Mouse (Mus musculus): ENCODE results near the gene Lin37. TPM values are rescaled to one million over a fixed set of nuclear protein-coding genes. Genes with fewer than 3 reads are reported as not detected.
A peak's percentile ranks its signal among the peaks of the same experiment; 100 is the strongest.

Lin37 gene
- polyA plus RNA-seq, 1 experiment from 2014 or later, result 46.2 TPM

DNA sequence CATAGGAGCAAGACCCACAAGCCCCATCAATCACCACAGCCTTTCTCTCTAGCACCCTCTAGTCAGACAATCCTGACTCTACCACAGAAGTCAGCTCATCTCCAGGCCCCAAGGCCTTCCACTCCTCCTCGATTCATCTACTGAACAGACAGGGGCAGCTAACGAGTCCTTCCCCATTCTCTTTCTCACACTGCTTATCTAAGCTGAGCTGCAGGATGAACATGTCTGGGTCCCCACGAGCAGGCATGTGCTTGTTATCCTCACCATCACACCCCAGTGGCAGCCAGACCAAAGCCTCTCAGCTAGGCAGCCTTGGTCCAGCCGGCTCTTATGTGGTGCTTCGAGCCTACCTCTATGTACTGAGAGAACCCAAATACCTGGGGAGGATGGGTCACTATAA, 12.8 kb upstream of the Lin37 start:
- H3K36me3 ChIP-seq (ENCODE audit: control insufficient read depth, insufficient read depth, low read length), result peaks cover 48% of the 10 kb centered on the region
- no peak overlapping the region for H3K9ac ChIP-seq (ENCODE audit: low read length)
- H3K27ac ChIP-seq (ENCODE audit: low read depth, low read length), result no peak overlapping the region
- DNase-seq (ENCODE audit: low spot score) (no peak), ATAC-seq (ENCODE audit: insufficient read depth, low FRiP score, low TSS enrichment) (no peak)
- H3K9me3 ChIP-seq (ENCODE audit: control insufficient read depth, low read length), result no peaks in the 10 kb centered on the region
- no peak overlapping the region for H3K4me2 ChIP-seq (ENCODE audit: low read depth)
- WGBS, result 89% methylated on average over 5 of the region's 5 CpGs
- no peaks in the 10 kb centered on the region for H3K4me1 ChIP-seq (ENCODE audit: control insufficient read depth, insufficient read depth, low read length)
- H3K4me3 ChIP-seq (ENCODE audit: low read depth, low read length), result no peak overlapping the region
- H3K27me3 ChIP-seq (ENCODE audit: control insufficient read depth, insufficient read depth, low read length), result no peaks in the 10 kb centered on the region

DNA sequence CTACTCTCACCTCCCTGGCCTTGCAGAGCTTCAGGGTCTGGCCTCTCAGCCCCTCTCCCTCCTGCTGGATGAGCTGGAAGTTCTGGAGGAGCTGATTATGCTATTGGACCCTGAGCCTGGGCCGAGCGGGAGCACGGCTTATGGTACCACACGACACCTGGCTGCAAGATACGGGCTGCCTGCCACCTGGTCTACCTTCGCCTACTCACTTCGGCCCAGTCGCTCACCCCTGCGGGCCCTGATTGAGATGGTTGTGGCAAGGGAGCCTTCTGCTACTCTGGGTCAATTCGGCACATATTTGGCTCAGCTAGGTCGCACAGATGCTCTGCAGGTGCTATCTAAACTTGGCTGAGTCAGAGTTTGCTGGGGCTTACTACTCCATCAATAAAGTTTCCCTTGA, 7.9 kb upstream of the Lin37 start:
- Histone ChIP-seq H3K36me3 (ENCODE audit: control insufficient read depth, insufficient read depth, low read length) (peaks cover 19% of the 10 kb centered on the region), H3K9me3 (ENCODE audit: control insufficient read depth, low read length) (no peaks in the 10 kb centered on the region), H3K27me3 (ENCODE audit: control insufficient read depth, insufficient read depth, low read length) (no peaks in the 10 kb centered on the region), H3K9ac (ENCODE audit: low read length) (no peak overlapping the region), H3K4me2 (ENCODE audit: low read depth) (no peak overlapping the region), H3K27ac (ENCODE audit: low read depth, low read length) (no peak overlapping the region), H3K4me3 (ENCODE audit: low read depth, low read length) (no peak overlapping the region), H3K4me1 (ENCODE audit: control insufficient read depth, insufficient read depth, low read length) (0 out of 2 replicates have a peak, but pooled peaks cover 4% of the 10 kb centered on the region)
- no peak for DNase-seq (ENCODE audit: low spot score)
- no peak for ATAC-seq (ENCODE audit: insufficient read depth, low FRiP score, low TSS enrichment)
- WGBS, result 92% methylated on average over 11 of the region's 11 CpGs

DNA sequence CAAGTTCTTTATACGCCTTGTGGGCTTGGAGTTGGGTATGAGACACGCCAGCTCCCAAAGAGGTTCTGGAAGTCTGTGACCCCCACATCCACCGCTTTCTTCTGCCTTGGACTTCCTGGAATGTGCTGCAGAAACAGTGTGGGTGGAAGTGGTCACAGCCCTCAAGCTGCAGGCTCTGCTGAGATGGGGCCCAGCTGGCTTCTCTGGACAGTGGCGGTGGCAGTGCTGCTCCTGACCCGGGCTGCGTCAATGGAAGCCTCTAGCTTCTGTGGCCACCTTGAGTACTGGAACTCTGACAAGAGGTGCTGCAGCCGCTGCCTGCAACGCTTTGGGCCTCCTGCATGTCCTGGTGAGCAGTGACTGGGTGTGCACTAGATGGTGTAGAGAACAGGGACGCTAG, 6.4 kb upstream of the Lin37 start:
- no peak overlapping the region for H3K9ac ChIP-seq (ENCODE audit: low read length)

DNA sequence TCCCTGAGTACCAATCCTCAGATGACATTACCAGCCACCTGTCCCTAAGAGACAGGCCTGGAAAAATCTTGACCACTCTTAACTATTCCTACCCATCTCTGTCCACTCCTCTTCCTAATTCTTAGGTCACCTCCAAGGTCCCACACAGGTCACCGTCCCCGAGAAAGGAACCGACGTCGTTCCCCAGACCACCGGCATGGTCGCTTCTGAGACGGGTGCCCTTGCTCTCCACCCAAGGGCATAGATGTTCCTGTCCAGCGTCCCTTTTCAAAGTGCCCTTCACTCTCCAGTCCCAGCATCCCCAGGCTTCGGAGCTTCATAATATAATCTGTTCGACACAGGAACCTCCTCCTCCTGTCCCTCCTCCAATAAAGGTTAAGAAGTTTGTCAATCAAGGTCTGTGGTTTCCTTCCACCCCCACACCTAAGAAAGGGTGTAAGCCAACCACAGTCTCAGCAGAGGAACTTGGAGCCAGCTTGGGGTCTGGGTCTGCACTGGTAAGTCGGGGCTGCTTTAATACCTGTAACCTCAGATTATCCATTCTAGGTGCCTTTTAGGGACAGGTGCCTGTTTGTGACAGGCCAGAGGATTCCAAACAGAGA, 5.4 kb upstream of the Lin37 start, which contains the start of gene Igflr1:
Igflr1 (plus strand) TSS at position 458 of the 602 bp plus-strand sequence.
- H3K9me3 ChIP-seq (ENCODE audit: control insufficient read depth, low read length), result no peaks in the 10 kb centered on the region
- peaks cover 6% of the 10 kb centered on the region; the same call in 1 of the 2 replicates for H3K4me1 ChIP-seq (ENCODE audit: control insufficient read depth, insufficient read depth, low read length)
- no peak within 1 kb of the TSS for H3K9ac ChIP-seq (ENCODE audit: low read length)
- DNase-seq (ENCODE audit: low spot score), result no peak
- H3K4me2 ChIP-seq (ENCODE audit: low read depth), result no peak within 1 kb of the TSS
- H3K4me3 ChIP-seq (ENCODE audit: low read depth, low read length), result 0 out of 2 replicates have a peak within 1 kb of the TSS, but pooled peaks have one; percentile 80
- peaks cover 11% of the 10 kb centered on the region for H3K36me3 ChIP-seq (ENCODE audit: control insufficient read depth, insufficient read depth, low read length)
- no peak within 1 kb of the TSS for H3K27ac ChIP-seq (ENCODE audit: low read depth, low read length)
- no peak for ATAC-seq (ENCODE audit: insufficient read depth, low FRiP score, low TSS enrichment)
- no peaks in the 10 kb centered on the region for H3K27me3 ChIP-seq (ENCODE audit: control insufficient read depth, insufficient read depth, low read length)
- WGBS, result 96% methylated on average over 12 of the region's 12 CpGs

More for the DNA sequence above, 6.4 kb upstream of the Lin37 start:
- Histone ChIP-seq H3K4me1 (ENCODE audit: control insufficient read depth, insufficient read depth, low read length) (peaks cover 6% of the 10 kb centered on the region; the same call in 1 of the 2 replicates), H3K27ac (ENCODE audit: low read depth, low read length) (no peak overlapping the region), H3K9me3 (ENCODE audit: control insufficient read depth, low read length) (no peaks in the 10 kb centered on the region), H3K4me2 (ENCODE audit: low read depth) (no peak overlapping the region), H3K36me3 (ENCODE audit: control insufficient read depth, insufficient read depth, low read length) (peaks cover 16% of the 10 kb centered on the region), H3K4me3 (ENCODE audit: low read depth, low read length) (no peak overlapping the region), H3K27me3 (ENCODE audit: control insufficient read depth, insufficient read depth, low read length) (no peaks in the 10 kb centered on the region)
- no peak for DNase-seq (ENCODE audit: low spot score)
- WGBS, result 91% methylated on average over 9 of the region's 9 CpGs
- ATAC-seq (ENCODE audit: insufficient read depth, low FRiP score, low TSS enrichment), result no peak

DNA sequence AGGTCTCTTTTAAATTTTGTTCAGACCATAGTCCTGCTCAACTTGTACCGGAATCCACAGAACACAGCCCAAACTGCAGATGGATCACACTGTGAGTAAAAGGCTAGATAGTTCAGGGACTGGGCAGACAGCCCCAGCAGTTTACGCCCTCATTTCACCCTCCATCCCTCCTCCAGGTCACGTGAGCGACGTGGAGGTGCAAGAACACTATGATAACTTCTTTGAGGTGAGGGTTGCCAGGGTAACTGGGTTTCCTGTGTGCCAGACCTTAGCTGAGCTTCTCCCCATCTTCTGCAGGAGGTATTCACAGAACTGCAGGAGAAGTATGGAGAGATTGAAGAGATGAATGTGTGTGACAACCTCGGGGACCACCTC, 4.3 kb upstream of the Lin37 start:
- Histone ChIP-seq H3K27me3 (ENCODE audit: control insufficient read depth, insufficient read depth, low read length) (no peaks in the 10 kb centered on the region), H3K4me2 (ENCODE audit: low read depth) (peak overlapping the region; percentile 61), H3K36me3 (ENCODE audit: control insufficient read depth, insufficient read depth, low read length) (peaks cover 3% of the 10 kb centered on the region), H3K27ac (ENCODE audit: low read depth, low read length) (no peak overlapping the region), H3K9ac (ENCODE audit: low read length) (peak overlapping the region; percentile 79), H3K4me3 (ENCODE audit: low read depth, low read length) (peak overlapping the region; percentile 80), H3K9me3 (ENCODE audit: control insufficient read depth, low read length) (no peaks in the 10 kb centered on the region), H3K4me1 (ENCODE audit: control insufficient read depth, insufficient read depth, low read length) (peaks cover 6% of the 10 kb centered on the region; the same call in 1 of the 2 replicates)
- no peak for ATAC-seq (ENCODE audit: insufficient read depth, low FRiP score, low TSS enrichment)
- no peak for DNase-seq (ENCODE audit: low spot score)
- whole genome bisulfite sequencing, result 26% methylated on average over 6 of the region's 6 CpGs

DNA sequence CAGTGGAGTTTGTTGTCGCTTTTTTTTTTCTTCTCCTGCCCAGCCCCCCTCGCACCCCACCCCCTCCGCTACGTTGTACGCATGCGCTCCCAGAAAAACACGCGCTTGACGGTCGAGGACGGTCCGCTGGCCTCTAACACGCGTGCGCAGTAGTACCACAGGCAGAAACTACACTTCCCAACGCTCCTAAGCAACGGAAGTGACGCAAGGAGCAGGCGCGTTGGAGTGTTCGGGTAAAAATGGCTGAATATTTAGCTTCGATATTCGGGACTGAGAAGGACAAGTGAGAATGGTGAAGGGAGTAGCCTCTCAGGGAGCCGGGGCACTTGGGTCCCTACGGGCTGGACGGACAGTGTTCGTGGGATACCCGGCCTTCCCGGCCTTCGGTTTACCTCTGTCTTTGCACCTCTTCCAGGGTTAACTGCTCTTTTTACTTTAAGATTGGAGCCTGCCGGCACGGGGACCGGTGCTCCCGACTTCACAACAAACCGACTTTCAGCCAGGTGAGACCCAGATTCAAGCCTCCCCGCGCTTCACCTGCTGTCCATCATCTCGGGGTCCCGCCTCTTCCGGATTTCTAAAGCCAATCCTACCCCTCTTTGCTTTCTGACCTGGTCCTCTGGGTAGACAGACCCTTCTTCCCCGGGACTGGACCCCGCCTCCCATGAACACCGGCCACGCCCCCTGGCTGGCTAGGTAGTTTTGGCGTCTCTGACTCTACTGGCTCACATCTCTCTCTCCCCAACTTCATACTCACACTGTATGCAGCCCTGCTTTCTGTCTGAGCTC, 3.7 kb upstream of the Lin37 start, which contains the start of the genes U2af1l4, Gm49396 and Psenen:
U2af1l4 (plus strand) TSS at position 185 of the 789 bp plus-strand sequence.
Gm49396 (plus strand) TSS at position 228 of the 789 bp plus-strand sequence.
Psenen (minus strand) TSS at position 511 of the 789 bp plus-strand sequence.
- Histone ChIP-seq H3K4me1 (ENCODE audit: control insufficient read depth, insufficient read depth, low read length) (peaks cover 11% of the 10 kb centered on the region), H3K27ac (ENCODE audit: low read depth, low read length) (peak within 1 kb of the TSS; percentile 90), H3K4me2 (ENCODE audit: low read depth) (peak within 1 kb of the TSS; percentile 83), H3K36me3 (ENCODE audit: control insufficient read depth, insufficient read depth, low read length) (peaks cover 3% of the 10 kb centered on the region), H3K27me3 (ENCODE audit: control insufficient read depth, insufficient read depth, low read length) (no peaks in the 10 kb centered on the region), H3K4me3 (ENCODE audit: low read depth, low read length) (peak within 1 kb of the TSS; percentile 80), H3K9ac (ENCODE audit: low read length) (peak within 1 kb of the TSS; percentile 79), H3K9me3 (ENCODE audit: control insufficient read depth, low read length) (no peaks in the 10 kb centered on the region)
- WGBS, result under 1% methylated on average over 45 of the region's 45 CpGs
- ATAC-seq (ENCODE audit: insufficient read depth, low FRiP score, low TSS enrichment) (peak; percentile 79), DNase-seq (ENCODE audit: low spot score) (peak; percentile 97)

DNA sequence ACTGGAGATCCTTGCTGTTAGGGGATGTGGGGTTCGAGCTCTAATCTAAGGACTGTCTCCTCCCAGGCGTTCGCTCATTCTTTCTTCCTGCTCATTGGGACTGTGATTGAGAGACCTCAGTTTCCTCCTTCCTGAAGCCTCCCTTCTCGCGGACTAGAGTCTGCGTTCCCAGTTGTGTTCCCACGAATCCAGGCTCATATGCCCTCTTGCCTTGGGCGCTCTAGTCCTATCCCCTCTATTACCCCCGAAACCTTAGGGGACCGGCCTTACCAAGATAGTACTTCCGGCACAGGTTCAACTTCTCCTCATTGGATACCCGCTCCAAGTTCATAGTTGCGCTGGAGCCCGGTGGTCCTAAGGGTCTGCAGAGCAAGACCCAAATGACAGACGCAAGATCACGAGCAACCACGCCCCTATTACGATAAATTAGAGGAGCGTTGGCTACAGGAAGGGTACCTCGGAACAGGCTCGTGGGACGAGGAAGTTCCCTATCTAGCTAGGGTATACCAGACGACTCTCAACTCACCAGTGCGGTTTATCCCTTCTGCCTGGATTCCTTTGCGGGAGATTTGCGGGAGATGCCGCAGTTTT, 3.0 kb upstream of the Lin37 start:
- WGBS, result 3% methylated on average over 27 of the region's 27 CpGs
- Histone ChIP-seq H3K4me2 (ENCODE audit: low read depth) (peak overlapping the region; percentile 83), H3K27ac (ENCODE audit: low read depth, low read length) (0 out of 2 replicates have a peak overlapping the region, but pooled peaks have one; percentile 11), H3K36me3 (ENCODE audit: control insufficient read depth, insufficient read depth, low read length) (no peaks in the 10 kb centered on the region), H3K9ac (ENCODE audit: low read length) (peak overlapping the region; percentile 52), H3K4me3 (ENCODE audit: low read depth, low read length) (peak overlapping the region; percentile 80), H3K27me3 (ENCODE audit: control insufficient read depth, insufficient read depth, low read length) (no peaks in the 10 kb centered on the region), H3K4me1 (ENCODE audit: control insufficient read depth, insufficient read depth, low read length) (peaks cover 11% of the 10 kb centered on the region), H3K9me3 (ENCODE audit: control insufficient read depth, low read length) (no peaks in the 10 kb centered on the region)
- DNase-seq (ENCODE audit: low spot score) (peak; percentile 25), ATAC-seq (ENCODE audit: insufficient read depth, low FRiP score, low TSS enrichment) (no peak)

DNA sequence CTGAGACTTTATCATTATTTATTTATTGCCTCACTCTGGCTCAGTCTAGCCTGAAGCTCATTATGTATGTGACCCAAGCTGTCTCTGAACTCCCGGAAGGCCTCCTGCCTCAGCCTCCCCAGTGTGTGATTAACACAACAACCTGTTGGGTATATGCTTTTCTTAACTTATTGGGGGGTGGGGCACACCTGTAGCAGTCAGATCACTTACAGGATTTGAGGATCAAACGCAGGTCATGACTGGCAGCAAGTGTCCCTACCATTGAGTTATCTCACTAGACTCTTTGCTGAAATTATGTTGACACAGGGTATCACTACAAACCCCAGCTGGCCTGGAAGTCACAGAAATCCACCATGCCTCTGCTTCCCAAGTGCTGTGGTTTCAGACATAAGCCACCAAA, 658 bp upstream of the Lin37 start:
- Histone ChIP-seq H3K9ac (ENCODE audit: low read length) (no peak overlapping the region), H3K36me3 (ENCODE audit: control insufficient read depth, insufficient read depth, low read length) (peaks cover 10% of the 10 kb centered on the region), H3K4me2 (ENCODE audit: low read depth) (no peak overlapping the region), H3K27me3 (ENCODE audit: control insufficient read depth, insufficient read depth, low read length) (no peaks in the 10 kb centered on the region), H3K27ac (ENCODE audit: low read depth, low read length) (no peak overlapping the region), H3K4me3 (ENCODE audit: low read depth, low read length) (no peak overlapping the region), H3K4me1 (ENCODE audit: control insufficient read depth, insufficient read depth, low read length) (peaks cover 11% of the 10 kb centered on the region), H3K9me3 (ENCODE audit: control insufficient read depth, low read length) (no peaks in the 10 kb centered on the region)
- DNase-seq (ENCODE audit: low spot score), result no peak
- ATAC-seq (ENCODE audit: insufficient read depth, low FRiP score, low TSS enrichment), result no peak
- WGBS, result 66% methylated on average over 2 of the region's 2 CpGs

Measured in neural tube, embryonic 11.5 days (tissue).